Mouse (Mus musculus): ENCODE measurements around the gene Lrrc2. TPM values are rescaled to one million over a fixed set of nuclear protein-coding genes. Genes with fewer than 3 reads are reported as not detected.

The Lrrc2 gene
- polyA plus RNA-seq, 1 experiment from 2014 or later: 0.33 TPM

DNA sequence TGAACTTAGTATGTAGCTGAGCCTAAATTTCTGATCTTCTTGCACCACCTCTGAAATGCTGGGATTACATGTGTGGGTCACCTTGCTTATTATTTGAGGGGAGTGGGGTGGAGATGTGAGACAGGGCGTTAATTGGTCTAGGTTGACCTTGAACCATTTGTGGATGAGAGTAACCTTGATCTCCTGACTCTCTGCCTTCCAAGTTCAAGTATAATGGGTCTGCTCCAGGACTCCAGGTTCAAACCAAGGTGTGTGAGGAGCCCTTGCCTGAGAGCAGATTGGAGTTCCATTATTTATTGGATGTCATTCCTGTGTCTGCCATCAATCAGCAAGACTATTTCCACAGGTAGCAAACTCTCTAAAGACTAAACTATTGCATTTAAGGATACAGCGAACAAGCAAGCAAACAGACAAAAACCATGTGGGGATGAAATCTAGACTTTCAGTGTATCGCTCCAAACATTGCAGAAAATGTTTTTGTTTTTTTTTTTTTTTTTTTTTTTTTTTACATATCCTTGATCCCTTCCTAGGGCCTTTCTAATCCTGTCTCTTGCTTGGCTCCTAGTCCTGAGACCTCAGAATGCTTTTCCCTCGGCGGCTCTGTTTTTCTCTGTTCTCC is 1.7 kb downstream of the Lrrc2 start:
- no peaks in the 10 kb centered on the region for H3K9me3 ChIP-seq (ENCODE audit: control insufficient read depth, low read length)
- no peak overlapping the region for H3K9ac ChIP-seq (ENCODE audit: low read length)
- H3K27ac ChIP-seq (replicated peaks; ENCODE audit: low read depth, low read length): no peak overlapping the region
- H3K4me1 ChIP-seq (ENCODE audit: control insufficient read depth, insufficient read depth, low read length): no peaks in the 10 kb centered on the region
- ATAC-seq (ENCODE audit: insufficient number of reproducible peaks, low FRiP score, low TSS enrichment, low read depth) (no peak), DNase-seq (ENCODE audit: low spot score) (no peak)
- H3K36me3 ChIP-seq (ENCODE audit: control insufficient read depth, insufficient read depth, low read length): no peaks in the 10 kb centered on the region
- peaks cover 16% of the 10 kb centered on the region for H3K27me3 ChIP-seq (ENCODE audit: control insufficient read depth, insufficient read depth, low read length)
- H3K4me3 ChIP-seq (ENCODE audit: low read depth, low read length): peak overlapping the region; percentile 50; the same call in 1 of the 2 replicates
- WGBS: 44% methylated on average over 5 of the region's 5 CpGs
- peak overlapping the region; percentile 70 for H3K4me2 ChIP-seq (ENCODE audit: low read depth, severe bottlenecking)

DNA sequence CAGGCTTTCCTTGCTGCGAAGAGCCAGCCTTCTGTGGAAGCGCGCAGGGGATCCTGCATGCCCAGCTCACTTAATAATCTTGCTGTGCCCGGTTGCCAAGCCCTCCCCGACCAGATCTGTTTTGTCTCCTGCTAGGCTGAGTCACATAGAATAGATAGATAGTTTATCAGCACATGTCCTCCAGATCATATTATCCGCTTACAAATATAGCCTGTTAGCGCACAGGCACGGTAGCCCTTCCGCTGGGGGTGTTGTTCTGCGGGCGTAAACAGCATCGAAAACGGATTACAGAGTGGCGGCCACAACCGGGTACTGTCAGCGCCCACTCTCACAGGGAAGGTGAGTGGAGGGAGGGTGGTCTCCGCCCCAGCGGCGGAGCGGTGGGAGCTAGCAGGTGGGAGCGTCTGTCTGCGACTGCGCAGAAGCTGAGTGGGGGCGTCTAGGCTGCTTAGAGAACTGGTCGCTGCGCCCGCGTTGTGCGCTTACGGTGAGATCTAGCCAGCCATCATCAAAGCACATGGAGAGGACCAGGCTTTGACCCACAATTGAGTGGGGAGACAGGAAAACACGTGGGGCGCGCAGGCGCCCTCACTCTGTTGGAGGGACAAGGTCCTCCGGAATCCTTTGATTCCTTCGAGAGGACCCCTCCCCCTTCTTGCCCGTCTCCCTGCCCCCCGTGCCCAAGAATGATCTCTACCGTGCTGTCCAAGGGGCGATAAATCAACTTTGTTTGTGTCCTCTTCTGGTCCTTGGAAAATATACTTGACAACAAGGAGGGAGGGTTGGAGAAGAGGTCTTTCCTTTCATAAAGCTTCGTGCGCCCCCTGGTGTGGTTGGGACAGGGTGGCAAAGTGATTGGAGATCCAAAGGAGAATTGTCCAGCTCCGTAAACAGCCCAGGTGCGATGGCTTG is 2.5 kb downstream of the Lrrc2 start:
- Histone ChIP-seq H3K4me2 (ENCODE audit: low read depth, severe bottlenecking) (peak overlapping the region; percentile 70), H3K27me3 (ENCODE audit: control insufficient read depth, insufficient read depth, low read length) (peaks cover 16% of the 10 kb centered on the region), H3K4me3 (ENCODE audit: low read depth, low read length) (peak overlapping the region; percentile 50), H3K4me1 (ENCODE audit: control insufficient read depth, insufficient read depth, low read length) (no peaks in the 10 kb centered on the region), H3K9me3 (ENCODE audit: control insufficient read depth, low read length) (no peaks in the 10 kb centered on the region), H3K36me3 (ENCODE audit: control insufficient read depth, insufficient read depth, low read length) (no peaks in the 10 kb centered on the region), H3K9ac (ENCODE audit: low read length) (peak overlapping the region; percentile 39; the same call in 1 of the 2 replicates), H3K27ac (replicated peaks; ENCODE audit: low read depth, low read length) (no peak overlapping the region)
- DNase-seq (ENCODE audit: low spot score): peak; percentile 81
- WGBS: 2% methylated on average over 44 of the region's 44 CpGs
- ATAC-seq (ENCODE audit: insufficient number of reproducible peaks, low FRiP score, low TSS enrichment, low read depth): peak; percentile 35; the same call in 1 of the 2 replicates

DNA sequence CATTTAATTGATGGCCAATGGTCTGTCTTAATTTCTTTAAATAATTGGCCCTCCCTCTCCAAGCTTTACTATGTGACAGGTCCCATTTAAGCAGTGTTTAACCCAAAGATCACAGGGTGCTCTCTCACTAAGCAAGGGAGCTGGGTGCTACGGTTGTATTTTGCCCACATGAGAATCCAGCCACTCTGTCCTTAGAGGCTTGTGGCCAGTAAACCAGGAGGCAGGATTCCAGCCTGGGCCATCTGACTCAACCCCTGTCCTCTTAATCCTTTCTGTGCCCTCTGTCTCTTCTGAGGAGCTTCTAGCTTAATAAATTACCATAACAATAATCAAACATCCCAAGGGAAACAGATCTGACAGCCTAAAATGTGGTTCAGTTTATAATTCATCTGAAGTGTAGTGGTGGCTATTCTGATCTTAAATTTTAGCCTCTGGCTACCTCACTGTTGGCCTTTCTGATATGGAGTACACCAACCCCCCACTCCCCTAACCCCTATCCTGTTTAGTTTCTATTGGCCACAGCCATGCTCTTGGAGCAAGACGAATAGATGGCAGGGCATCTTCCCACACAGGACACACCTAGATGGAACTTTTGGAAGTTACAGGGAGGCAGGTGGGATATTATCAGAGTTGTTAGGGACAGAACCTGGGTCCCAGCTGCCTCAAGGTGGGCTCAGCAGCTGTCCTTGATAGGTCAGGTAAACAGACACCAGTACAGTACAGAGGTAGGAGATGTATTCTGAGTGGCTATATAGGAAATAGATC is 3.5 kb downstream of the Lrrc2 start:
- WGBS: 57% methylated on average over 2 of the region's 2 CpGs
- Histone ChIP-seq H3K4me1 (ENCODE audit: control insufficient read depth, insufficient read depth, low read length) (no peaks in the 10 kb centered on the region), H3K4me3 (ENCODE audit: low read depth, low read length) (no peak overlapping the region), H3K9me3 (ENCODE audit: control insufficient read depth, low read length) (no peaks in the 10 kb centered on the region), H3K9ac (ENCODE audit: low read length) (no peak overlapping the region), H3K27ac (replicated peaks; ENCODE audit: low read depth, low read length) (no peak overlapping the region), H3K36me3 (ENCODE audit: control insufficient read depth, insufficient read depth, low read length) (no peaks in the 10 kb centered on the region), H3K4me2 (ENCODE audit: low read depth, severe bottlenecking) (no peak overlapping the region), H3K27me3 (ENCODE audit: control insufficient read depth, insufficient read depth, low read length) (peaks cover 16% of the 10 kb centered on the region)
- ATAC-seq (ENCODE audit: insufficient number of reproducible peaks, low FRiP score, low TSS enrichment, low read depth): no peak
- DNase-seq (ENCODE audit: low spot score): no peak

DNA sequence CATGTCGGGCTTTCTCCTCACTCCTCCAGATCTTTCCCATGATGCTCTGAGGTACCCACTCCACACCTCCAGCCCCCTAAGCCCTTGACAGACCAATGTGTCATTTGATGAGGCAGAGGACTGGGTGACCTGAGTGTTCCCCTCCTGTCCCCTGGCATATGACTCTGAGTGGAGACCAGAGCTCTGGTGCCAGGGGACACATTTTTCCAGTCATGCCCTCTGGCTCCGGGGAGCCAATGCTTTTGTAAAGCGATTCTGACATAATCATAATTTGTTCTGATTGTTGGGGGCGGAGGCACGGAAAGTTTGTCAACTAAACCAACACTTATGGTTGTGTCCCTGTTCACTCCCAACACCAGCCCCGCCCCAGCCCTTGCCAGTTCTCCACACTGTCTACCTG is 4.6 kb downstream of the Lrrc2 start:
- no peaks in the 10 kb centered on the region for H3K4me1 ChIP-seq (ENCODE audit: control insufficient read depth, insufficient read depth, low read length)
- no peak overlapping the region for H3K4me2 ChIP-seq (ENCODE audit: low read depth, severe bottlenecking)
- ATAC-seq (ENCODE audit: insufficient number of reproducible peaks, low FRiP score, low TSS enrichment, low read depth) (no peak), DNase-seq (ENCODE audit: low spot score) (no peak)
- no peak overlapping the region for H3K4me3 ChIP-seq (ENCODE audit: low read depth, low read length)
- no peaks in the 10 kb centered on the region for H3K9me3 ChIP-seq (ENCODE audit: control insufficient read depth, low read length)
- H3K36me3 ChIP-seq (ENCODE audit: control insufficient read depth, insufficient read depth, low read length): no peaks in the 10 kb centered on the region
- H3K27me3 ChIP-seq (ENCODE audit: control insufficient read depth, insufficient read depth, low read length): peaks cover 16% of the 10 kb centered on the region
- H3K27ac ChIP-seq (replicated peaks; ENCODE audit: low read depth, low read length): no peak overlapping the region
- H3K9ac ChIP-seq (ENCODE audit: low read length): no peak overlapping the region
- WGBS: 85% methylated on average over 6 of the region's 6 CpGs

DNA sequence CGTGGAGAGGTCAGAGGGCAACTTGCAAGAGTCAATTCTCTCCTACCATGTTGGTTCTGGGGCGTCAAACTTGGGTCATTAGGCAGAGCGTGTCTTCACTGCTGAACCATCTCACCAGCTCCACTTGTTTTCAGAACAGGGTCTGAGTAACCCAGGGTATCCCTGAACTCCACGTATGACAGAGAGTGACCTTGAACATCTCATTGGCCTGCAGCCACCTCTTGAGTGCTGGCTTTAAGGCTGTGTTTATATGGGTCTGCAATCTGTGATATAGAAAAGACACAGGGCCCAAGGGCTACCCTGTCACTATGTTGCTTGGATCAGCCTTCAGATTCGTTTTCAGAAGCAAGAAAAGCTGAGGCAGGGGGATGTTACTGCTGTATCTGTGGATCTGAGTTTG is 8.3 kb downstream of the Lrrc2 start:
- Histone ChIP-seq H3K4me2 (ENCODE audit: low read depth, severe bottlenecking) (no peak overlapping the region; the same call in 1 of the 2 replicates), H3K27ac (replicated peaks; ENCODE audit: low read depth, low read length) (no peak overlapping the region), H3K36me3 (ENCODE audit: control insufficient read depth, insufficient read depth, low read length) (no peaks in the 10 kb centered on the region), H3K4me1 (ENCODE audit: control insufficient read depth, insufficient read depth, low read length) (no peaks in the 10 kb centered on the region), H3K9ac (ENCODE audit: low read length) (no peak overlapping the region), H3K4me3 (ENCODE audit: low read depth, low read length) (no peak overlapping the region), H3K9me3 (ENCODE audit: control insufficient read depth, low read length) (no peaks in the 10 kb centered on the region), H3K27me3 (ENCODE audit: control insufficient read depth, insufficient read depth, low read length) (0 out of 2 replicates have a peak, but pooled peaks cover 6% of the 10 kb centered on the region)
- DNase-seq (ENCODE audit: low spot score) (no peak), ATAC-seq (ENCODE audit: insufficient number of reproducible peaks, low FRiP score, low TSS enrichment, low read depth) (no peak)
- WGBS: 85% methylated on average over 5 of the region's 5 CpGs

DNA sequence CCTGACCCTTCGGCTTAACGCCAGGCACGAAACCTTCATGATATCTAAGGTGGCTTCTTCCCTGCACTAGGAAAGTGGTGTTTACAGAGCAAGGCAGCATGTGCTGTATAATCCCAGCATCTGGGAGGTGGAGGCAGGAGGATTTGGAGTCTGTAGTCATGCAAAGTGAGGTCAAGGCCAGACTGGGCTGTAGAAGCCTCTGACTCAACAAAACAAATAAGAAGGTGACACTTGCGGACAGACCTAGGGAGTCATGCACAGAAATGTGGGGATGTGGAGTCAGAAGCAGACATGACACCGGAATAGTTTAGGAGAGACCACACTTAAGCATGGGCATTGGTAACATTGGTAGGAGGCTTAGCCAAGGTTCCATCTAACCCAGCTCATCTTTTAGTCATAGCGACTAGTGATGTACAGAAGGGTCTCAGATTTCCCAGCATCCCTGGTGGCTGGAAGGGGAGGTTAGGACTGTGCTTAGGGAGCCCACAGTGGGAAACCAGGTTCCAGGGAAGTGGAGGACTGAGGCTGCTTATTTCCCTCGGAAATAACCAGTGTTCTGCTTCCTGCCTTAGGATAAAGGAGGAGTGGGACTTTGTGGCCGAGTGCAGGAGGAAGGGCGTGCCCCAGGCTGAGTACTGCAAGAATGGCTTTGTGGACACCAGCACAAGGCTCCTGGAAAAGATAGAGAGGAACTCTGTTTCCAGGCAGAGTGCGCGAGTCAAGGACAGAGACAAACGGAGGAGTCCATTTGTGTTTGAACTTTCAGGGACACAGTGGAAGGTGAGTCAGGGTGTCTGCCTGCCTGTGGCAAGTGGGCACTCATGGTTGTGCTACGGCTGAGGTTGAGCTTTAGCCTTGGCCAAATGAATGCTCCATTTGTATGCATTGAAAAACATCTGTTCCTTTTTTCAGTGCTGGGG is 9.1 kb downstream of the Lrrc2 start:
- Histone ChIP-seq H3K27ac (replicated peaks; ENCODE audit: low read depth, low read length) (no peak overlapping the region), H3K9me3 (ENCODE audit: control insufficient read depth, low read length) (no peaks in the 10 kb centered on the region), H3K9ac (ENCODE audit: low read length) (no peak overlapping the region), H3K4me3 (ENCODE audit: low read depth, low read length) (no peak overlapping the region), H3K4me2 (ENCODE audit: low read depth, severe bottlenecking) (no peak overlapping the region), H3K27me3 (ENCODE audit: control insufficient read depth, insufficient read depth, low read length) (no peaks in the 10 kb centered on the region), H3K4me1 (ENCODE audit: control insufficient read depth, insufficient read depth, low read length) (no peaks in the 10 kb centered on the region), H3K36me3 (ENCODE audit: control insufficient read depth, insufficient read depth, low read length) (no peaks in the 10 kb centered on the region)
- no peak for DNase-seq (ENCODE audit: low spot score)
- ATAC-seq (ENCODE audit: insufficient number of reproducible peaks, low FRiP score, low TSS enrichment, low read depth): no peak
- 89% methylated on average over 13 of the region's 13 CpGs for WGBS

DNA sequence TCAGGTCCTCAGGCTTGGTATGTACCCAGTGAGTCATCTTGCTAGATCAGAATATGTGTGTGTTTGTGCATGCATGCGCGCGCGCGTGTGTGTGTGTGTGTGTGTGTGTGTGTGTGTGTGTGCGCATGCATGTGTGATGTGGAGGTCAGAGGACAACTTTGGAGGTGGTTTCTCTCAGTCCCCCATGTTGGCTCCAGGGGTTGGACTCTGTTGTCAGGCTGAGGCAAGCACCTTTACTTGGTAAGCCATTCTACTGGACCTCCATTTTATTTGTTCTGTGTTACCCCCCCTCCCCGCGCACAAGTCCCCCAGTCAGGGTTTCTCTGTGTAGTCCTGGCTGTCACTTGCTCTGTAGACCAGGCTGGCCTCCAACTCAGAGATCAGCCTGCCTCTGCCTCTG is 10.0 kb downstream of the Lrrc2 start:
- DNase-seq (ENCODE audit: low spot score) (no peak), ATAC-seq (ENCODE audit: insufficient number of reproducible peaks, low FRiP score, low TSS enrichment, low read depth) (no peak)
- Histone ChIP-seq H3K4me1 (ENCODE audit: control insufficient read depth, insufficient read depth, low read length) (no peaks in the 10 kb centered on the region), H3K9me3 (ENCODE audit: control insufficient read depth, low read length) (no peaks in the 10 kb centered on the region), H3K36me3 (ENCODE audit: control insufficient read depth, insufficient read depth, low read length) (no peaks in the 10 kb centered on the region), H3K9ac (ENCODE audit: low read length) (no peak overlapping the region), H3K4me3 (ENCODE audit: low read depth, low read length) (no peak overlapping the region), H3K27me3 (ENCODE audit: control insufficient read depth, insufficient read depth, low read length) (no peaks in the 10 kb centered on the region), H3K4me2 (ENCODE audit: low read depth, severe bottlenecking) (no peak overlapping the region), H3K27ac (replicated peaks; ENCODE audit: low read depth, low read length) (no peak overlapping the region)
- over 99% methylated on average over 8 of the region's 8 CpGs for WGBS
